Mouse (Mus musculus): Measurements from ENCODE around the gene Opcml.

DNA sequence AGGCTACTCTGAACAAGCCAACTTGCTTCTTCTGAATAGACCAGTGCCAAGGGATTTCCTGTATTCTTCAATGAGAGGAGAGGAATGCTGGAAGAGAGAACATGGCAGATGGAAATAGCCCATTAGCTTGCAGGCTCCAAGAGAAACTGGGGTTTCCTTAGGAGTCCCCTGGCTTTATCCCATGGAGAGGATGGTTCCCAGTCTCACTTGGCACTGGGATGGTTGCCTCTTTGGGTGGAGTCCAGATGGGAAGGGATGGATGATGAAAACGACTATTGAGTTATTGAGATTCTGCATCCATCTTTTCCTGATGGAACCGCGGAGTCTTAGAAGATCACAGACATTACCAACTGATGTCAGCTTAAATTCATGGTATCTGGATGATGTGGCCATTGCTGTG, 13.9 kb downstream of the Opcml start:
- no peak for TF ChIP-seq CTCF (IDR thresholded peaks at IDR 0.05; ENCODE audit: borderline replicate concordance, insufficient read depth, low read length)
- TF ChIP-seq POLR2A (IDR thresholded peaks at IDR 0.05; ENCODE audit: low read depth, low read length): no peak

All from embryonic fibroblast, embryonic 13.5 days (primary cell).